Mouse (Mus musculus) gastrocnemius, adult 2 months (tissue): ENCODE measurements around the gene Olfr785. TPM values are rescaled to one million over a fixed set of nuclear protein-coding genes. Genes with fewer than 3 reads are reported as not detected.
"Not testable (repeated sequence)": the region's sequence is repeated elsewhere in the genome, so short reads cannot be mapped to it uniquely, and the experiment has no call there.

Experiments
- DNase-seq: peaks from one replicate; pipeline ENCODE4 v3.0.0; 2022
- H3K27ac ChIP-seq: fragments of 200-600 bp; 2 replicates; pipeline ENCODE4 v1.8.1; 2022; ENCODE audit warnings: mild to moderate bottlenecking
- H3K4me3 ChIP-seq: fragments of 200-600 bp; 2 replicates; pipeline ENCODE4 v1.8.1; 2022; ENCODE audit warnings: mild to moderate bottlenecking, moderate library complexity
- CTCF ChIP-seq: fragments of 200-600 bp; IDR thresholded peaks from 2 replicates; pipeline ENCODE4 v1.8.1; 2022; ENCODE audit warnings: antibody characterized with exemption, mild to moderate bottlenecking, moderate library complexity
- intact Hi-C: fragments of 180-260 bp; cut with DNase I; formaldehyde crosslinking; loops from one replicate; pipeline ENCODE4 v1.15.1; 2025
- long read RNA-seq, 2 experiments: library from polyadenylated mRNA; stranded (forward); transcript quantifications; one replicate each; pipeline ENCODE4 v2.0.0; 2021
- total RNA-seq, 2 experiments: library from RNA; stranded (reverse); gene quantifications; 2 replicates each; pipeline ENCODE4 v1.2.3; 2021

Olfr785 gene
- not detected for total RNA-seq
- long read RNA-seq, experiment 1, result 0 reads
- long read RNA-seq, experiment 2, result 0 reads

- no peak for DNase-seq
- no peak within 1 kb of the TSS for H3K4me3 ChIP-seq
- no peak for TF ChIP-seq CTCF
- H3K27ac ChIP-seq, result no peak within 1 kb of the TSS
- intact Hi-C loops, result no loop called here
Observed at GRCm38 (mm10) chr10:129405126-129405525, at the start of gene Olfr785. TSS of gene Olfr785 (plus strand) at chr10:129405426.

GRCm38 (mm10) chr10:129356496-129356895 lies 48.7 kb upstream of the Olfr785 start:
- H3K4me3 ChIP-seq, DNase-seq, intact Hi-C loops, H3K27ac ChIP-seq: not testable (repeated sequence)

DNA sequence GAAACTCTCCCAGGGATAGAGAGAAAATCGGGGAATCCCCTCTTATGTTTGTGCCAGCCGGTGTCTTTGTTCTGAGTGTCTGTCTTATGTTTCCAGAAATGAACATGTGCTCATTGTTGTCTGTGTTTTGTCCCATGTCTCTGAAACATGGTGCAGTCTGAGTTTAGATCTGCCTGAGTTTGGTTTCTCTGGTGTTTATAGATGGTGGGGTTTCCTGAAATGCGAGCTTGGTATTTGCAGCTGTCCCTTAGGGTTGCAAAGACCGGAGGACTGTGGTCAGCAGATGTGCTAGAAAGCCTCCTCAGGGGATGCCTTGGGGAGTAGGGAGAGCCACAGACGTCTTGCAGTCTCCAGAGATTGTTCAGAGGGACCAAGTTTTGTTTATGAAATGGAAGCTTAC lies 47.9 kb upstream of the Olfr785 start:
- Histone ChIP-seq H3K27ac (no peak overlapping the region), H3K4me3 (no peak overlapping the region)
- DNase-seq, result no peak
- intact Hi-C loops, result no loop called here
- TF ChIP-seq CTCF, result no peak

- H3K4me3 ChIP-seq, intact Hi-C loops, DNase-seq, H3K27ac ChIP-seq: not testable (repeated sequence)
Observed at GRCm38 (mm10) chr10:129374051-129374450, 31.2 kb upstream of the Olfr785 start.

- Histone ChIP-seq H3K27ac (no peak within 1 kb of the TSS), H3K4me3 (no peak within 1 kb of the TSS)
- no peak for DNase-seq
- intact Hi-C loops, result no loop called here
- no peak for TF ChIP-seq CTCF
Observed at GRCm38 (mm10) chr10:129383783-129384182, 21.4 kb upstream of the Olfr785 start, which contains the start of gene Olfr784. TSS of gene Olfr784 (plus strand) at chr10:129384083.

GRCm38 (mm10) chr10:129400892-129401291 lies 4.3 kb upstream of the Olfr785 start:
- intact Hi-C loops, result no loop called here
- TF ChIP-seq CTCF, result no peak
- no peak overlapping the region for H3K4me3 ChIP-seq
- H3K27ac ChIP-seq, result no peak overlapping the region
- DNase-seq, result no peak

DNA sequence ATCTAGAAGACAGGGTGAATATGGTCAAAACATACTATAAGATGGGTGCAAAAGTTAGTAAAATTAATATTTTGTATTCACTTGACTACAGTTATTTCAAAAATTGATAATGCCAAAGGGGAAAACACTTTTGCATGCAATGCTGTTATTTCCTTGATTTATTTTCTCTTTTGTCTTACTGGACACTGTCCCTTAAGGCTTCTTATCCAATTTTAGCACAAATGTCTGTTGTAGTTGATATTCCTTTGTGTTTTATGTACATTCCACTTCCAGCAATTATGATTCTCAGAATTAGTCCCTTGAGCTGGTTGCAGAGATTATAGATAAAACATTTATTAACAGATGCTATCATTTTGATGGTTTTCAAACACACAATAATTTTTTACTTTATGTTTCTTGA lies 21.8 kb downstream of the Olfr785 start, which contains the start of gene Olfr786:
TSS of gene Olfr786 (plus strand) at position 301 of the 400 bp plus-strand sequence.
- TF ChIP-seq CTCF, result no peak
- DNase-seq, result no peak
- Histone ChIP-seq H3K27ac (no peak within 1 kb of the TSS), H3K4me3 (no peak within 1 kb of the TSS)
- intact Hi-C loops, result no loop called here

Other genes starting within 250 kb of the Olfr785 start
- not detected for gene Olfr771, start 240.7 kb upstream of the Olfr785 start, total RNA-seq
- not detected for gene Olfr772, start 227.5 kb upstream of the Olfr785 start, total RNA-seq
- gene Olfr773, start 218.0 kb upstream of the Olfr785 start, total RNA-seq, result not detected
- gene Olfr774, start 169.2 kb upstream of the Olfr785 start, total RNA-seq, result not detected
- not detected for gene Olfr775, start 157.0 kb upstream of the Olfr785 start, total RNA-seq
- not detected for gene Olfr776, start 146.3 kb upstream of the Olfr785 start, total RNA-seq
- gene Olfr777, start 133.9 kb upstream of the Olfr785 start, total RNA-seq, result not detected
- not detected for gene Olfr780, start 87.3 kb upstream of the Olfr785 start, total RNA-seq
- not detected for gene Olfr781, start 76.6 kb upstream of the Olfr785 start, total RNA-seq
- not detected for gene Olfr782, start 56.6 kb upstream of the Olfr785 start, total RNA-seq
- not detected for gene Olfr784, start 21.3 kb upstream of the Olfr785 start, total RNA-seq
- gene Olfr786, start 21.9 kb downstream of the Olfr785 start, total RNA-seq, result not detected
- gene Olfr787, start 56.4 kb downstream of the Olfr785 start, total RNA-seq, result not detected
- not detected for gene Olfr788, start 65.6 kb downstream of the Olfr785 start, total RNA-seq
- gene Olfr789, start 79.3 kb downstream of the Olfr785 start, total RNA-seq, result not detected
- not detected for gene Olfr790, start 93.1 kb downstream of the Olfr785 start, total RNA-seq
- gene Olfr791, start 116.4 kb downstream of the Olfr785 start, total RNA-seq, result not detected
- gene Olfr792, start 133.7 kb downstream of the Olfr785 start, total RNA-seq, result not detected
- not detected for gene Olfr794, start 162.2 kb downstream of the Olfr785 start, total RNA-seq
- not detected for gene Olfr796, start 207.1 kb downstream of the Olfr785 start, total RNA-seq
- gene Olfr798, start 222.5 kb downstream of the Olfr785 start, total RNA-seq, result not detected
- not detected for gene Olfr799, start 232.1 kb downstream of the Olfr785 start, total RNA-seq